Mouse (Mus musculus) common myeloid progenitor, adult 5-6 weeks (primary cell): ENCODE results near the gene Kalrn. TPM values are rescaled to one million over a fixed set of nuclear protein-coding genes. Genes with fewer than 3 reads are reported as not detected.

Source experiments
- ATAC-seq: replicated peaks from 2 replicates; pipeline ENCODE4 v1.8.0; 2016; ENCODE audit warnings: low read depth, mild to moderate bottlenecking, moderate TSS enrichment, inconsistent platforms; ENCODE audit not compliant: poor library complexity, severe bottlenecking
- total RNA-seq: library from RNA; stranded (forward); fragments of 200-1000, 187-1606 nt; gene quantifications from 2 replicates; pipeline ENCODE4 v1.2.3, GENCODE M21; 2017

Kalrn gene
- total RNA-seq, 1 experiment from 2014 or later, result 7.3 TPM

DNA sequence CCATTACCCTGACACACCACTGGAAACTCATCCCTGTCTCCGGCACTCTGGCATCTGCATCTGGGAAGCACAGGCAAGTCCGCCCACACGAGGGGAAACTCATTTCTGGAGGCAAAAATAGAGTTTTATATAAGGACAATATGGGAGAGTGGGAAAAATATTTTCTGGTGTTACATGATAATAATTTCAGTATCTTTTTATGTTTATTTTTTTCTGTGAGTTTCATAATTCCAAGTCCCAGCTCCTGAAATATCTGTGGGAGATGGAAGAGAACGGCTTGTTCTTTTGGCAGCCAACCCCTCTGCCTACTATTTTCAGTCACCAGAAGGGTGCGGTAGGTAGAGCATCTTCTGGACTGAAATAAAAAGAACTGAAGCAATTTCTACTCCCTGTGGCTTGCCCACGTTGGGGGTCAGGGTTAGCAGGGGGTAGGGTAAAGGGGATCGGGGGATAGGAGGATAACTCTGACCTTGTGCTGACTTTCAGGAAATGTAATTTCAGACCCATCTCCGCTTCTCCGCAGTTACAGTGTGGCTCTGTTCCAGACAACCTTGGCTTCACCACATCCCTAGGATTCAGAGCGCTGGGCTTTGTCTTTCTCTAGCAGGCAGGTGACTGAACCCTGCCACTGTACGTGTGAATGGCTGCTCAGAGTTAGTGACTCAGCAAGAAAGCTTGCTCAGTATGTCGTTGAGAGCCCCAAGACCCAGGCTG lies 336.3 kb downstream of the Kalrn start:
- ATAC-seq, result no peak

DNA sequence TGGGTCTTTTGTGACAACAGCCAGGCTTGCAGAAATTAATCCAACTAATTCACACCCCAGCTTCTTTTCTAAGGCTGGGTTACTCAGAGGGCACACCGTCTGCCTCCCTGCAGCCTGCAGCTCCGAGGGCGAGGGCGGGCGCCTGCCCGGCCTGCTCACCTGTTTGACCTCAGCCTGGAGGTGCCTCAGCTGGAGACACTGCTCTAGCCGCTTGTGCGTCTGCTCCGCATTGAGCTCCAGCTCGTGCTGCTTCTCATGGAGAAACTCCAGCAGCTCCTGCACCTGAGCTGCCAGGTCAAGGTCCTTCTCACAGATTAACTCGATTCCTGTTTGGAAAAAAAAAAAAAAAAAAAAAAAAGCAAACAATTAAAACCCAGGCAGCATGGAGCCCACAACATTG lies 338.2 kb downstream of the Kalrn start:
- ATAC-seq, result no peak

DNA sequence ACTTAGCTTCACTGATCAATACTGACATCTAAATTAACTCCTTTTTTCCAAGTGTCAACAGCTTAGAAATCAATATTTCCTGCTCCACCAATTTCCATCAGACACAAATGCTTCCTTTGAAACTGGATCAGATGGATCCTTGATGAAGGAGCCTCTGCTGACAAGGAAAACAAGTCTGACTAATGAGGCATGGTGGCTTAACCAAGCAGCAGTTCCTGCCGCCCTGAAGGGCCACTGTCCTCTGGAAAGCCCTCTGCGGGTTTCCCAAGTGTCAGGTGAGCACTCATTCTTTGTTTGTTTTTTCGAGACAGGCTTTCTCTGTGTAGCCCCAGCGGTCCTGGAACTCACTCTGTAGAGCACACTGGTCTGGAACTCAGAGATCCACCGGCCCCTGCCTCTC lies 341.4 kb downstream of the Kalrn start:
- no peak for ATAC-seq

DNA sequence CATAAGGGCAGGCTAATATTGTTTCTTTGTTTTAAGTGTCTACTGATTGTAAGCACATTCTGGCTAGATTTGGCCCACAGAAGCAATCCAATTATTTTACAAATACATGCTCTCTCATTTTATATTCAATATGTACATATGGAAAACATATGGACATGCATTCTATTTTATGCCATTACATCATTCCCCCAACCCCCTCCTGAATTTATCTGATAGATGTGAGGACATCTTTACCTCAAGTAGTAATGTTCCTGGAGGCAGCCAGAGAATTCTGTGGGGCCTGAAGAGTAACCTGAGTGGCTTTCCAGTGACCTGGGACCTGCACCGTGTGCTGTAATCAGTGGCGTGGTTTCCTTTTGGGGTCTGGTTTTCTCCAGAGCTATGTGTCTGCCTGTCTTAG lies 342.2 kb downstream of the Kalrn start:
- ATAC-seq, result no peak

DNA sequence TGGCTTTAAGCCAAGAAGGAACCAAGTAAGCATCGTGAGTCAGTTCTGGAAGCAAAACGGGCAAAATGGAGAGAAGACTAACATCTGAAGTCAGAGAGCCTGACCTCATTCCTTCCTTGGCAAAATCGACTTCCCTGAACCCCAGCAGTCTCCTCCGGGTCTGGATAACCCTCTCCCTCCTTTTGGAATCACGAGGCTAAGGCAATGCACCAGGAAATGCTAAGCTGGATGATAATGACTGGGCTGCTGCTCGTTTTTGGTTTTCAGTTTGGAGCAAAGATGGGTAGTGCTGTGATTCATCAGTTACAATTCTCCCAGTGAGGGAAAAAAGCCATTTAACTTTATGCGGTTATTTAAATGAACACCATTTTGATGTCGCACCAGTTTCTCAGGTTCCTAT lies 344.0 kb downstream of the Kalrn start:
- ATAC-seq, result no peak

DNA sequence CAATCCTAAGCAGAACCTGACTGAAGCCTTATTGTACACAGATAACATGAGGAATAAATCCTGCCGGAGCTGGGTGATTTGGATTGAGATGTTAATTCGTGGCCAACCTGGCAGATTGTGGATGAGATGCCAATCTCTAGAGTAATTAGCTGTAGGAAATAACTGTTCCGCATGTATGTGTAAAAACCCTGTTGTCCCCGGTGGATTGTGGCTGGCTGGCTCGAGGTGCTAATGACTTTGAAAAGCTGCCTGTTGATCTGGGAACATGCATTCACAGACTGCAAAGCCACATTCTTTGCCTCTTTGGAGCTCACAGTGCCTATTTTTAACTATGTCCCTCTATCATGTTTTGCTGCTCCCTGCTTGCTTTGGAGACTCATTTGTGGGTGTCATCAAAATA lies 344.7 kb downstream of the Kalrn start:
- no peak for ATAC-seq

DNA sequence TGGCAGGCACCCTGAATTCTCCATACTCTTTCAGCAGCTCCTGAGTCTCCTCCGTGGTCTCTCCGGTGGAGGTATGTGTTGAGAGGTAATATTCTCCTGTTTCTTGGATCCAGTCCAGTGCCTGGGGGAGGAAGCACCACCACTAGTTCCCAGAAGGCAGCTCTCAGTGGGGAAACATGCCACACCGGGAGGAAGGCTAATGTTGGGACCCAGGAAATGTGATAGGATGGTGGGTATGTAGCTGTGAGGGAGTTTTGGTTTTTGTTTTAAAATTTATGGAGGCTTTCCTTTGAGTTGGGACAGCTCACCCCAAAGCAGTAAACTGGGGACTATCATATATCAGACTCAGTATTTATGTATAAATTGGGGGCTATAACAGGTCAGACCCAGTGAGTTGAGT lies 361.2 kb downstream of the Kalrn start:
- no peak for ATAC-seq

DNA sequence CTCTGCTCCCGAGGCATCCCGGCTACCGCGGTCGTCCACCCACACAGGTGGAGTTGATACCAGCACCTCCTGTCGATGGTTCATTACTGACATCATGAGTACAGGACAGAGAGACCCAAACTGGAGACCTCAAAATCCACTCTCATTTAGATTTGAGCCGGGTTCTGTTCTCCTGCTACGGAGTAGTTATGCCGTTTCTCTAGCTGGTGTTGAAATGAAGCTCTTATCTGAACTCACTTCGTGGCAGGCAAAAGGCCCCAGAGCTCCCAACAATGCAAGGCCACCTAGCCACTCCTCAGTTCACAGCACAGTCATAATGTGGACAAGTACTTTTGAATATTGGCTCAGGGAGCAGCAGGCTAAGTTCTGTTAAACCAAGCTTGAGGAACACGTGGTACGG lies 362.1 kb downstream of the Kalrn start:
- no peak for ATAC-seq

DNA sequence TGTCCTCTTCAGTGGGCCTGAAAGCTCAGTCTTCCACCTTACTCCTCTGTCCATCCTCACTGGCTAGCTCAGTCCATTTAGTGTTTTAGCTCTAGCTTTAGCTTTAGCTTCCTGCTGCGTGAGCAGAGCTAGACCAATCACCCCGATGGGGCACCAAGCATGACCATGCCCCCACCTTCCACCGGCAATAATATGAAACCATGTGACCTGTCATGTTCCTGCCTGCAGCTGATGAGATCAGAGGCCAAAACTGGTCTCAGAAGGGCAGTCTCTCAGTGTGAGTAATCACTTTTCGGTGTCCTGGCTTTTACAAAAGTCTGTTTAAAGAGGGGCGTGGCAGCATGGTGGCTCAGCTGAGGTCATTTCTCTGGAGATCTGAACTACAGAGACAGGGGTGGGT lies 364.6 kb downstream of the Kalrn start:
- ATAC-seq, result 0 out of 2 replicates have a peak, but pooled peaks have one; percentile 22

DNA sequence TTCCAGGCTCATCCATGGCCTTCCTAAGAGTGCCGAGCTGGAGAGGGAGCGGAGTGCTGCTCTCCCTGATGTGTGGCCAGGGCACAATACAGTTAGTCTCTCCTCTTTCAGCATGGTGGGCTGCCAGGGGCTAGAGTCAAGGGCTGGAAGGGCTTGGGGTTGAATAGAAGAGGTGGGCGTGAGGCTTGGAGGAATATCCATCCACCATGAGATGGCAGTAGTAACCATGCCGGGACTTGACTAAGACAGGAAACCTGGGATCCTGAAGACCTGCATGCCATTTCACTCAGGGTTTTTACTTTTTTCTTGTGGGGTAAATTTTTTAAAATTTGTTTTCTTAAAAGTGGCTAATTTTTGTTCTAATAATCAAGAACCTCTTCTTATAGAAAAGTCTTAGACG lies 365.4 kb downstream of the Kalrn start:
- ATAC-seq, result no peak

DNA sequence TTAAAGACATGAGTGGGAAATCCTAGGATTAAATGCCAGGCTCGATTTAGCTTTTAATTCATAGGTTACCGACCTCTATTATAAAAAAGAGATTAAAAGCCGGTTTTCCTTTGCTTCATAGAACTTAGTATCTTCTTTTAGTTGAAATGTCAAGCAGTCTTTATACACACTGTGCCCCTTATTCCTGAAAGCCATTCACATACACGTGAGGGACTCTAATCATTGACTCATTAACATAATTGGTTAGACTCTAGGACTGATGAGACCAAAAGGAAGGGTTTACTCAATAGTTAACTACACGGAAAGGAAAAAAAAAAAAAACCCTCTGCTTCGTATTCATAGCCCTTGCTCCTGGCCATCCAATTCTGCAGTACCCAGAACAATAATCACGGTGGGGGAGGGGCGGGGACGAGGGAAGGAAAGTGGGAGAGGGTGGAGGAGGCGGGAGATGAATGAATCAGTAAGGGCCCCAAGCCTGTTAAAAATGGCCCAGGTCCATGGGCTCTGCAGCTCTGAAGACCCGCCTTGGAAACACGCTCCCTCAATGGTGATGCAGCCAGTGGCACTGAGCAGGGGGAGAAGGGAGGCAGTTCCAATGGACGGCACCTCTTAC lies 368.7 kb downstream of the Kalrn start:
- ATAC-seq, result no peak

DNA sequence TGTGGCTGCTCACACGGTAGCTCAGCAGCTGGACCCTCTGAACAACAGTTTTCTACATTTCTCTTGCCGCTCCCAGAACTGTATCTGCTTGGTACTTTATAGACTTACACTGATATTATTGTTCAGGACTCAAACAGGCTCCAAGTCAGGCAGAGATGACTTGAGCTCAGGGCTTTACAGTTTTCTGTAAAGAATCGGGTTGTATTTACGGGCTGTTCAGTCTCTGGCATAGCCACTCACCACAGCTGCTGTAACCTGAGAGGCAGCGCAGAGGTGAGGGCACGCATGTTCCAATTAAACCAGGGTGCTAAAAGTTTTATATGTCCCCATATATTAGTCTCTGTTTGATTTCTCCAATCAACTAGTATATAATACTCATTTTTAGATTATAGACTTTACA lies 373.8 kb downstream of the Kalrn start:
- no peak for ATAC-seq

DNA sequence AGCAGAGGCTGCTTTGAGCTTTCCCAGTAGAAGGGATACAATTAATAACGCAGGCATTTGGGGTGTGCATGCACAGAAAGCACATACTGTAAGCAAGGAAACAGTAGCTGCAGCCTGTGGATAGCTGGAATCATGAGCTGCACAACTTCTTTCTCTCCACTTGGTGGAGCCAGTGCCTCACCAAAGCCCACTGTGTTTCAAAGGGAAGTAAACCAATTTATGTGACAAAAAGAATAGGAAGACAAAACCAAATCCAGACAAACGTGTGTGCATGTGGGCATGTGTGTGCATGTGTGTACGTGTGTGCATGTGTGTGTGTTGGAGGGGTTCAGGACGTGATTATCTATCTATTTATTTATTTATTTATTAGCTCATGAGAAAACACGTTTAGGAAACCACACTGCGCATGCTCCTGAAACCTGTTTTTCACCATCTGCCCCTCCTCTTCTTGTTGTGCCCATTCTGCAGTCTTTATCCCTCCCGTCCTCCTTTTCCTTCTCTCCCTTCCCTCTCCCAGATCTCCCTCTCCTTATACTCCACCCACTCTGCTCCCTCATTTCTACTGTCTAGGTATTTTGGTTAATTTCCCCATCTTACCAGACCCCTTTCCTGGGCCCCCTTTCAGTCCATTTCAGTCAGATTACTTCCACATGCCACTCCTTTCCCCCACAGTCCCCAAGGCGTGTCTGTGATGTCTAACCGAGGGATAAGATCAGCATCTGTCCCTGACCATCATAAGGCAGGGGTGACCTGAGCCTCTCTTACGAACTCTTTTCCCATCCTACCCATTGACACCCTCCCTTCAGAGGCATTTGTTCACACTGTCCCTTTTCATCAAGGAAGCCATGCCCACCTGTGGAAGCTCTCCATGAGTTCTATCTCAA lies 380.1 kb downstream of the Kalrn start:
- ATAC-seq, result peak; percentile 93

DNA sequence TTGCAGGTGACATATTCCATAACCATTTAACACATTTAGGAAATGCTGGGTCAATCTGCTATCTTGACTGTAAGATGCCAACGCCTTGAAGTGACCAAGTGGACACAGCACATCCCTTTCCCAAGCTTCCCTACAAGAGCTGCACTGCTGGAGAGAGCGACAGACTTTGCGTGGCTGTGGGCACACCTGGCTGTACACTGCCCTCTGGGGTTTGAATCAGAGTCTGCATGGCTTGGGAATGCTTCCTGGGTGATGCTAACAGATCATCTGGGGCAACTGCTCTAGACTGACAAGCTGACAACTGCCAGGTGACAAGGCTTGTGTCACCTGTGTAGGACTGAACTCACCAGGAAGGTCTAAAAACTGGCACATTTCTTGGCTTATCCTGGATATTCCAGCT lies 388.6 kb downstream of the Kalrn start:
- ATAC-seq, result no peak

DNA sequence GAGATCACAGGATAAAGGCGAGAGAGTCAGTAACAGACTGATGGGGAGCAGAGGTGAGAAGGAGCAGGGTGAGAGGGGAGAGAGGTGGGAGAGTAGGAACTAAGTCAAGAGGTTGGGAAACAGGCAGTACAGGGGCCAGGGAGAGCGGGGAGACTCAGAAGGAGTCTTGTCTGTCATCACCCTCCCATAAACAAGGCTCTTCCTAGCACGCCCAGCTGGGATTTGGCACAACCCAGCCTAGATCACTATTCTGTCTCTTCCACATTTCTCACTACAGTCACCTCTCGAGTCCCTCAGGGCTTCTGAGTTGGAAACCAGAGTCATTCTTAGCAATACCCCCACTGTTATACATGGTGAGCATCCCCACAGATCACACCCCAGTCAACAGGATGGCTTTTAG lies 390.1 kb downstream of the Kalrn start:
- no peak for ATAC-seq

DNA sequence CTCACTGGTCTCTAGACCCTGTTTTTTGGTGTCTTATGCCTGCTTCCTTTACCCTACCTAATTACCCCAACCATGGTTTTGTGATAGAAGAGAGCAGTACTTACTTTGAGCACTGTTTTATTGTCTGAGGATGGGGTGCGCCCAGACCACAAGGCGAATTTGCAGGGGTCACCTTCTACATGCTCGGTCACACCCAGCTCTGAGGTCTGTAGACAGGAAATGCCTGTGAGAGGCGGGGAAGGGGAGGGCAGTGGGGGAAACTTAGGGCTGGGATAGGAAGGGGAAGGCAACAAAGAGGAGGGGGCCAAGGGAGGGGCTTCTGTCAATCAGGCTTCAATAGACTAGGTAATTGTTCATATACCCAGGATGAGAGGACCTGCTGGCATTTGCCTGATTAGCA lies 397.7 kb downstream of the Kalrn start:
- ATAC-seq, result no peak

DNA sequence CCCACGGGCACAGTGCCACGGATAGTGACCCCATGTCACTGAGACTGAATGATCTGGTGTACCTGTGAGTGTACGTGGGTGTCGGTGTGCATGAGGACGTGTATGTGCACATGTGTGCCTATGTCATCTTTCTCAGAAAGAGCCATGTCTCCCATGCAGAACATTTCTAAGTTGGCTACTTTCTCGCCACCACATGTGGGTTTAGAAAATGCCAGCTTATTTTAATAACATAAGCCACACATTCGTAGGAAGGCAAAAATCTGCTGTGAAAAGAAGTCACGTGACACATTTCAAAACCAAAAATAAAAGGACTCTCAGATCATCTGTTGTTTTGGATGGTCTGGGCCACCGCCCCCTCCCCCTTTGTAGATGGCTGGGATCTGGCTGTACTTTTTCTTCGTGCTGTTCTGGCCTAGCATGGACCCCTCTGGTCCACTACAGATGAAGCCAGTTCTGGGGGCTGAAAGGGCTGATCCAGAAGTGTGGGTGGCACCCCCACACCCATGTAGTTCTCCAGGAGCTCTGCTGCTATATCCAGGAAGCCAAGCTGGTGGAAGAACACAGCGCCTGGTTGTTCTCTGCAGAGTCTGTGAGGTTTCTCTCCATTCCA lies 400.7 kb downstream of the Kalrn start:
- ATAC-seq, result no peak

DNA sequence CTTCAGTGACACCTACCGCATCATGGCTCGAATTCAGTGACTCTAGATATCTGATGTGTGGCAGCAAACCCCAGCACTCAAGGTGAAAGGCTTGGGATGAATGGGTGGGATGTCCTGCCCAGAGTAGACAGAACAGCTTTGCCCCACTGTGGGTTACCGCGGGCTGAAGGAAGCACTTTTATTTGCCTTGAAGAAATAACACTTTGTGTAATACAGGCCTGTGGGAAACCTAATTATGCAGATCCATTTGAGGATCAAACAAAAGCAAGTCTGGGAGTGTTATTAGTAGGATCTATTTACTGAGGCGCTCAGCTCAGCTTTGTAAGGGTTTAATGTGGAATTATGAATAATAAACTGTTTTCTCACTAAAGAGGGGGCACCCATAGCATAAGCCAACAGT lies 406.3 kb downstream of the Kalrn start:
- ATAC-seq, result no peak

DNA sequence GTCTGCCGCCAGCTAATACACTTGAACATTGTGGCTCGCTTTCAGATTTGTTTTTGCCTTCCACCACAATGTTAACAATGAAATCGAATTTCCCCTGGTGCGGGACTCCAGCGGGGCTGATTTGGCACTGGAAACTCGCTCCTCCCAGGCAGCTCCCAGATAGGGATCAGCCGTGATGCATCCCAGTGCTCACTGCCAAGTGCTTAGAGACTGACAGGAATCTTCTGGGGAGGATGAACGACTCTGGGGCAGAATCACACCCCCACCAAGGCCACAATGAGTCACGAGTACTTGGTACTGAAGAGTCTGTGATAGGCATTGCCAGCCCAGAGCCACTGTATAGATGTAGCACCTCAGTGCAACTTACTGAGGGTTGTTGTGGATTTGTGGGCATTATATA lies 410.2 kb downstream of the Kalrn start:
- no peak for ATAC-seq

DNA sequence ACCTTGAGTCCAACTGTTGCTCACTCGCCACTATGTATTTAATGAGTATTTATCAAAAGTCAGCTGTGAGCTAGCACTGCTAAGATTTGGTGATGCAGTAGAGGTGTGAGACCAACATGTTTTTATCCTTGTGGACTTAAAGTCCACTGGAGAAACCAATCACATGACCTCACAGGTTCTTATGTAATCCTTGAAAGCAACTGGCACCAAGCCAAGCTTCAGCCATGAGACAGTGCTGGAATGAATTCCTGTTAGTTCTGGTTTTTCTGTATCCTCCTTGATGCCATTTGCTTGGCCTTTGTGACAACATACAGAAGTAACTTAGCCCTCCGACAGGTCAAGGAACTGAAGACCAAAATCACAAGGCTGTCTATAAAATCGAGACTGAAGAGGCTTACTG lies 413.8 kb downstream of the Kalrn start:
- no peak for ATAC-seq
